Mouse (Mus musculus) 416B (cell line): Measurements from ENCODE around the gene Lpp.
A peak's percentile ranks its signal among the peaks of the same experiment; 100 is the strongest.

Experiments used
- DNase-seq: peaks from one replicate; pipeline ENCODE4 v3.0.0; 2011; ENCODE audit warnings: low read depth

Lpp gene

DNA sequence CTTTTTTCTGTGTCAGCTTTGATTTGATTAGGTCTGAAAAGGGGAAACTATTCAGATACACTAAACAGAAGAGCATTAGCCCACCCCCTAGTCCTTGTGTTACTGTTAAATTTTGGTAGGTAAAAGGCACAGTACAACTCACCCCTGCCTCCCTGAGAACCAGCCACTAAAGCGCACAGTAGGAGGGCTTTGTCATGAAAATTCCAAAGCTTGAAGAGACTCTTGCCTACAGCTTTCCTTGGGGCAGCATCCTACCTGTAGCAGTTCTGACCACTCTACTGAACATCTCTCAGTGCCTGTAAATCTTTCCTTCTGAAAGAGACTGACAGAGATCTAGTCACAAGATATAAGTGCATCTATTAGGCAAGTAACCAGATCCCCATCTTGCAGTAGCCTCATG, 482.4 kb downstream of the Lpp start:
- DNase-seq: no peak

DNA sequence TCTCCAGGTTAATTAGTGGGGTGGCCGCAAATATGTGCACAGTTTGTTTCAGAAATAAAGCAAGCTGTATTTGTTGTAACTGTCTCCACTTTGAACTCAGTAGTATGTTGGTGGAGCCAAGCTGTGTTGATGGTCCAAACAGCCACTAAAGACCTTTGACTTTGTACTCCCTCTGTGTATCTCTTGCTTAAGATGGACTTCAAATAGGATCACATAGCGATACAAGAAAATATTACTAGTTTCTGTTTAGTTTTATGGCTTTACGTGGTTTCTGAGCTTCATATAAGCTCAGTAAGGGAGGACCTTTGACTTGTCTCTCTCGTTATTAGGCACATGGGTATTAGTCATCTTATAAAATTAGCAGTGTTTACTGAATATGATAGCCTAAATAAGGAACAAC, 485.7 kb downstream of the Lpp start:
- no peak for DNase-seq

GRCm38 (mm10) chr16:24880698-24881097, 487.4 kb downstream of the Lpp start:
- peak; percentile 11 for DNase-seq

DNA sequence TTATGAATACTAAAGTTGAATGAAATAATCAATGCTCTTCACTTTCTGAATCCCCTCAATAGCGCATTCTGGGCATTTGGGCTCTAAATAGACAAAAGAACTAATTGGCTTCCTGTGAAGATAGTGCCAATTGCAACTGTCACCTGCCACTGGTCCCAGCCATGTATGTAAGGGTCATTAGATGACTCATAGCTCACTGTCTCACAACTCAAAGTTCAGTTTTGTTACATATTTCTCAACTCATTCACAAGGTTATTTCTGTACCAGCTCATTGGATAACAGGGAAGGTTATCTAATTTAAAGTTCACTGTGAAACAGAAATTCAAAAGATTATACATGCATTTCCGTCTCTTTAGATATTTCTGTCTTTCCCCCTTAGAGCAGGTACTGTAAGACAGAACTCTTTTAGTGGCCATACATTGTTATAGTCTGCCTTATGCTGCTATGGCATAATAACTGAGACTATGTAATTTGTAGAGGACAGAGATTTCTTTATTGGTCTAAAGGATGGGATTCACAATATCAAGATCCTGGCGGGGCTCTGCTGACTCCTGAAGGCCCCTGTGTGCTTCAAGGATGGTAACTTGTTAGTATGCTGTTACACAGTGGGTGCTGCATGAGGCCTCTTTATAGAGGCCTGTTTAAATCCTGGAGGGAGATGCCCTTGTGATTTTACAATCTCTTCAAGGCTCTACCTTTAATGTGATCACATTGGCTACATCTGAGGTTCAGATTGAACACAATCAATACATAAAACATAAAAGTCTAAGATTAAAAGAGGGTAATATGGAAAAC, 488.9 kb downstream of the Lpp start:
- peak; percentile 51 for DNase-seq

GRCm38 (mm10) chr16:24884017-24884416, 490.7 kb downstream of the Lpp start:
- DNase-seq: peak; percentile 44

- DNase-seq: no peak
These were observed 493.0 kb downstream of the Lpp start for GRCm38 (mm10) chr16:24886346-24886745.

DNA sequence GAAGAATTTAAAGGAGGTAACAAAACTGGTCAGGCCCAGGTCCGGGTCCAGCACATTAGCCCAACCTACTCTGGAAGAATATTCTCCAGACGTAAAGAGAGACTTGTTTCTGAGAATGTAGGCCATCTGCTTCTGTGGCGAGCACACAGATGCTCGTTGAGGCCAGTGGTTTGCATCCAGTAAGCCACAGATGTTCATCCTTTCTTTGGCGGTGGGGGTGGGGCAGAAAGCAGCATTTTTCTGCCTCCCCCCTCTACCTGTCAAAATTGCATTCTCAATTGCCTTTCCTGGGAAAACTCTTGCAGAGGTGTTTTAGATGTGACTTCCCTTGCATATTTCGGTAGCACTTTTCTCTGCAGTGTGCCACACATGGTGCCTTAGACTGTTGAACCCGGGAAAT, 493.6 kb downstream of the Lpp start:
- no peak for DNase-seq

GRCm38 (mm10) chr16:24891453-24891852, 498.1 kb downstream of the Lpp start:
- DNase-seq: peak; percentile 80

GRCm38 (mm10) chr16:24895160-24895559, 501.9 kb downstream of the Lpp start:
- DNase-seq: no peak

DNA sequence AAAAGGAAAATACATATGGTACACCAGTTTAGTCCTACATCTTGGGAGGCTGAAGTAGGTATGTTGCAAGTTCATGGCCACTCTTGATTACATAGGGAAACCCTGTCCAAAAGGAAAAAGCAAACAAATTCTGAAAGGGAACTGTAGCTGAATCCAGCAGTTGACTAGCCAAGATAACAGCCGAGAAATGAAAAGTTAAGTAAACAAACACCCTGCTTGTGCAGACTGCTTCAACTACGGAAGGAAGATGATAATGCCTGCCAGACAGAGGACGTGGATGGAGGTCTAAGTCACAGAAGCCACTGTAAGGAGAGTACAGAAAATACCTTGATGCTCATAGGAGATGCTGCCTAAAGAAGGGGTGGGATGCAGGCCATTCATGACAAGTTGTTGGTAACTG, 504.3 kb downstream of the Lpp start:
- no peak for DNase-seq

- DNase-seq: no peak
These were observed 507.0 kb downstream of the Lpp start for GRCm38 (mm10) chr16:24900241-24900796.

GRCm38 (mm10) chr16:24901139-24901859, 508.0 kb downstream of the Lpp start:
- DNase-seq: no peak

GRCm38 (mm10) chr16:24902111-24902510, 508.8 kb downstream of the Lpp start:
- DNase-seq: no peak

GRCm38 (mm10) chr16:24908926-24909325, 515.6 kb downstream of the Lpp start:
- DNase-seq: no peak

DNA sequence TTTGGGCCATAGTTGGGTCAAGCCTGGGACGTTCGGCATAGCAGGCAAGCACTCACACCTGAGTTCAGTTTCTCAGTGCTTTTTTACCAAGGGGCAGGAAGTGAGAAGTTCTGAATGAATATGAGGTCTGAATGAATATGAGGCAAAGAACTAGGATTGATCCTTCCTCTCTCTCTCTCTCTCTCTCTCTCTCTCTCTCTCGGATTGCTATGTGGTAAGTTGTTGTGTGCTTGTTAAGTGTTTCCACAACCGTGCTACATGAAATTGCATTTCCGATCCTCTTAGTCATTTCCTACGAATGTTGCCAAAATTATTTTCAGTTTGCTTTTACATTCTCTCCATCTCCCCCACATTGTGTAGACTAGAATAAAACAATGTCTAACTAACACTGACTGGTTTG, 517.0 kb downstream of the Lpp start:
- DNase-seq: peak; percentile 72

- peak; percentile 64 for DNase-seq
These were observed 517.5 kb downstream of the Lpp start for GRCm38 (mm10) chr16:24910834-24911233.

DNA sequence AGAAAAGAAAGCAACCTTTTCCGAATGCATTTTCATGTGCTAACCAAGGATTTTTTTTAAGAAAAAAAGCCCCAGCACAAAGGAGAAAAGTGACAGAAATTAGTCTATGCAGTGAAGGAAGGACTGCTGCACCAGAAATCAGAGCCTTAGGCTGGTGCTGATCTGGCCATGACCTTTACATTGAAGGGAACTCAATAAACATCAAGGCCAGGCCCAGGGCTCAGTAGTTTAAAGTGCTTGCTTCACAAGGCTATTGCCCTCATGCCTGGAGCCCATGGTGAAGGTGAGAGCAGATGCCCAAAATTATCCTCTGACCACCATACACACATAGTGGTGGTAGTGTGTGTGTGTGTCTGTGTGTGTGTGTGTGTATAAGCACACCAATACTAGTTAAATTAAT, 519.1 kb downstream of the Lpp start:
- DNase-seq: no peak

- DNase-seq: peak; percentile 72
These were observed 519.7 kb downstream of the Lpp start for GRCm38 (mm10) chr16:24913021-24913420.

DNA sequence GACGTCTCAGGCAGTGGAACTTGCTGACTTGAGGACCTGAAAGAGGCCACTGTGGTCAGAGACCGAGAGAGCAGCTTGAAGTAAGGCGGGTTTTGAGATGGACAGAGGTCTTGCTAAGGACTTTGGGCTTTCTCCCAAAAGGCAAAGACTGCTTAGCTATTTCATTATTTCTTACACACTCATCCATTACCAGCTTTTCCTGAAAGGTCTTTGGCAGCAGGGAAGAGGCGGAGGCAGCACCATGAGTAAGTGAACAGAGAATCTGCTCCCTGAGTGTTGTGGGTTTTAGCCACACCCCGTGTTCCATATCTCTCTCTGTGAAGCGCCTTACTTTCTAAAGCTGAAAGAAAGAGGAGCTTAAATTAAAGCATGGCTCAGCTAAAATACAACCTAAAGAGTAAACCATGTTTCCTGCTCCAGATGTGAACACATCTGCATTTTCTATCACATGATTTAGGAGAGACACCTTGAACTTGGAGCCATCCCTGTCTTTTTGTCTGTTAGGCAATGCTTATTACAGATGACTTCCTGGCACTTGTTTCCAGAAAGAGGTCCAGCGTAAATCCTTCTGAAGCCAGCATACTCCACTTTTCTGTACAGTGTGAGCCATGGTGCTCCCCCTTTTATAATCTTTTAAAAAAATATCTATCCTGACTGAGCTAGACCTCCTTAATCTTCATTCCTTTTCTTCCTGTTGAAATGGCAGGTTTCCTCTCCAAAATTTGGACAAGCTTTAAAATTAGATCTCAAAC, 520.5 kb downstream of the Lpp start:
- peak; percentile 14 for DNase-seq

DNA sequence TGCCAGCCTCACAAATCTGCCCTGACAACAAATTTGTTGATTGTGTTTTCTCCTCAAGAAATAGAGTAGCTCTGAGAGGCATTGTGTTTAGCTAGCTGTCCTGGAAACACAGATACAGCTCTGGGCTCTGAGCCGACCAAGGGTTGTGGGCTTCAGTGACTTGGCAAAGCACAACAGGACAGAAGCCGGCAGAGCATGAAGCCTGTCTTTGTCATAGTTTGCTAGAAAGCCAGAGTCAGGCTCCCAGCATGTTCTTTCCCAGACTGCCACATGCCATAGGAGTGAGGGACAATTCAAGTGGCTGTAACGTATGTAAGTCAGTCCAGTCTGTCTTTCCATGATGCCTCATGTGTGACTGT, 521.1 kb downstream of the Lpp start:
- DNase-seq: no peak

DNA sequence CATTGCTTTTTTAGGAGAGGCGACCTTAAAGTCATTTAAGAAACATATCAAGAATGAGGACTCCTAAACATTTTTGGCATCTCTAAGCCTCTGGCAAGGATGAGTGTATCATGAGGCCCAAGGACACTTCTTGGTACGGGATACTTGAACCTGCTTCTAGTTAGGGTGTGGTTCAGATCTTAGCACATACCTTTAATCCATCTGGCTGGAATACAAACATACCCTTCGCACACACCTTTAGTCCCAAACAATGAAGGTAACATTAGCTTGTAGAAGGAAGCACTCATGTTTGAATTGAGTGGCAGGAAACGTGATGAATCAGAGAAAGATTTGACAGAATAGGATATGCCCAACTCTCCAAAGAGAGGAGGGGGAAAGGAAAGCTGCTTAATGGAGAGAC, 522.2 kb downstream of the Lpp start:
- no peak for DNase-seq

- peak; percentile 7 for DNase-seq
These were observed 526.2 kb downstream of the Lpp start for GRCm38 (mm10) chr16:24919349-24920012.
